Mouse (Mus musculus): ENCODE measurements around the gene Gpr55. TPM values are rescaled to one million over a fixed set of nuclear protein-coding genes. Genes with fewer than 3 reads are reported as not detected.

Gene Gpr55
- polyA plus RNA-seq, 1 experiment, result 2.0 TPM

- WGBS, result 24% methylated on average over 2 of the region's 2 CpGs
- DNase-seq (ENCODE audit: low read depth, low spot score), result no peak
These were observed 924 bp downstream of the Gpr55 start for GRCm38 (mm10) chr1:85959889-85960276.

GRCm38 (mm10) chr1:85959129-85959888 lies 1.5 kb downstream of the Gpr55 start:
- WGBS, result 58% methylated on average over 6 of the region's 6 CpGs
- no peak for DNase-seq (ENCODE audit: low read depth, low spot score)

GRCm38 (mm10) chr1:85957942-85958619 lies 2.7 kb downstream of the Gpr55 start:
- DNase-seq (ENCODE audit: low read depth, low spot score), result no peak
- WGBS, result 68% methylated on average over 9 of the region's 9 CpGs

- 63% methylated on average over 5 of the region's 5 CpGs for WGBS
- DNase-seq (ENCODE audit: low read depth, low spot score), result no peak
These were observed 3.5 kb downstream of the Gpr55 start for GRCm38 (mm10) chr1:85957290-85957689.

- DNase-seq (ENCODE audit: low read depth, low spot score), result no peak
- WGBS, result 52% methylated on average over 3 of the region's 3 CpGs
These were observed 5.7 kb downstream of the Gpr55 start for GRCm38 (mm10) chr1:85955150-85955549.

- no peak for DNase-seq (ENCODE audit: low read depth, low spot score)
- WGBS, result 91% methylated on average over 2 of the region's 2 CpGs
These were observed 11.6 kb downstream of the Gpr55 start for GRCm38 (mm10) chr1:85949085-85949684.

- 81% methylated on average over 8 of the region's 8 CpGs for WGBS
- DNase-seq (ENCODE audit: low read depth, low spot score), result no peak
These were observed 18.5 kb downstream of the Gpr55 start for GRCm38 (mm10) chr1:85942318-85942717.

- DNase-seq (ENCODE audit: low read depth, low spot score), result no peak
- 52% methylated on average over 1 of the region's 1 CpGs for WGBS
These were observed 23.5 kb downstream of the Gpr55 start for GRCm38 (mm10) chr1:85937323-85937722.

- 40% methylated on average over 6 of the region's 6 CpGs for WGBS
- no peak for DNase-seq (ENCODE audit: low read depth, low spot score)
These were observed 24.5 kb downstream of the Gpr55 start for GRCm38 (mm10) chr1:85936265-85936664.

- peak; percentile 19 for DNase-seq (ENCODE audit: low read depth, low spot score)
- WGBS, result 52% methylated on average over 8 of the region's 8 CpGs
These were observed 25.5 kb downstream of the Gpr55 start for GRCm38 (mm10) chr1:85935148-85935852.

GRCm38 (mm10) chr1:85934560-85934959 lies 26.2 kb downstream of the Gpr55 start:
- 43% methylated on average over 7 of the region's 7 CpGs for WGBS
- DNase-seq (ENCODE audit: low read depth, low spot score), result no peak

GRCm38 (mm10) chr1:85933631-85934465 lies 27.0 kb downstream of the Gpr55 start:
- no peak for DNase-seq (ENCODE audit: low read depth, low spot score)
- WGBS, result 12% methylated on average over 11 of the region's 11 CpGs

- no peak for DNase-seq (ENCODE audit: low read depth, low spot score)
- WGBS, result 5% methylated on average over 7 of the region's 7 CpGs
These were observed 27.6 kb downstream of the Gpr55 start for GRCm38 (mm10) chr1:85933226-85933625.

GRCm38 (mm10) chr1:85931170-85931569 lies 29.6 kb downstream of the Gpr55 start:
- DNase-seq (ENCODE audit: low read depth, low spot score), result no peak
- 83% methylated on average over 5 of the region's 5 CpGs for WGBS

- no peak for DNase-seq (ENCODE audit: low read depth, low spot score)
- 77% methylated on average over 6 of the region's 6 CpGs for WGBS
These were observed 31.4 kb downstream of the Gpr55 start for GRCm38 (mm10) chr1:85929406-85929805.

GRCm38 (mm10) chr1:85928688-85929065 lies 32.1 kb downstream of the Gpr55 start:
- no peak for DNase-seq (ENCODE audit: low read depth, low spot score)
- 62% methylated on average over 4 of the region's 4 CpGs for WGBS

GRCm38 (mm10) chr1:85928057-85928687 lies 32.6 kb downstream of the Gpr55 start, which contains the start of gene 4933407L21Rik:
TSS of gene 4933407L21Rik (plus strand) at chr1:85928483.
- WGBS, result 58% methylated on average over 4 of the region's 4 CpGs

GRCm38 (mm10) chr1:85925183-85925582 lies 35.6 kb downstream of the Gpr55 start:
- 65% methylated on average over 5 of the region's 5 CpGs for WGBS
- DNase-seq (ENCODE audit: low read depth, low spot score), result no peak

More at GRCm38 (mm10) chr1:85928057-85928687, 32.6 kb downstream of the Gpr55 start, which contains the start of gene 4933407L21Rik:
- no peak for DNase-seq (ENCODE audit: low read depth, low spot score)

- no peak for DNase-seq (ENCODE audit: low read depth, low spot score)
- 68% methylated on average over 5 of the region's 5 CpGs for WGBS
These were observed 38.0 kb downstream of the Gpr55 start for GRCm38 (mm10) chr1:85922865-85923211.

Data from large intestine, adult 2 months (tissue).